18 mouse cellular contexts compared by ENCODE assay signal in the genomic region with DNA sequence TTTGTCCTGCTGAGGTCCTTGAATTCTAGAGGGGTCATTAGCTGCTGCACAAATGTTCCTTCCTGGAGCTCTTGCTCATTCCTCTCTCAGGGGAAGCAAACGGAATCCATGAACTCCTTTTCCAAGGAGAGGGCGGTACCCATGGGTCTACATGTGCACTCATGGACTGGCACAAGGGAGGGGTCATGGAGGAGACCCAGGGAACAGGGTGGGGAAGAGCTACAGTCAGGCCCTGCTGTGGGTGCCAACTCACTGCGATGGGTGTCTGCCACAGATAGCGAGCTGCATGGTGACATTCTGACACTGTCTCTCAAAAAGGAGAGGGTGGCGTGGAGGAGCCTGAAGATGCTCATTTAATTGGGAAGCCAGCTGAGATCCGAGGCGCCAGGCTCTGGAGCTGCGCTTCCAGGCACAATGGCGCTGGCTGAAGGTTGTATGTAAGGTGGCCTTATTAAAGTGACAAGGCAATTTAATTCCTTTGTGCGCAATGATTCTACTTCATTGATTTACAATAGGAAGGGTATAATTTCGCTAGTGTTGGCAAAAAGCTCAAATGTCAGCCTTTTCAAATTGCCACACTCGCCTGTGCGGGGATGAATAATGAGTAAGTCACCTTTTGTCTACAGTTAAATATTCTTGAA. TPM values are rescaled to one million over a fixed set of nuclear protein-coding genes. Genes with fewer than 3 reads are reported as not detected.
DNase-seq lines count a peak whose midpoint lies in the region; ATAC-seq lines count a peak whose summit lies in the region.
"Had no signal": no experiment of that assay in that cellular context is flagged by ENCODE, and none has a peak within 500 bp of the region (broad histone marks: within the 10 kb centered on the region; RNA-seq: fewer than 3 reads in every experiment).

No protein-coding gene starts in this region.

- H3K4me1 ChIP-seq in forebrain, embryonic 15.5 days: peaks cover 17% of the 10 kb centered on the region
- no peaks in the 10 kb centered on the region; the same call in 1 of the 2 replicates for H3K4me1 ChIP-seq in hindbrain, embryonic 16.5 days (ENCODE audit: control insufficient read depth, insufficient read depth, low read depth, low read length)
- H3K4me1 ChIP-seq in kidney, embryonic 14.5 days (ENCODE audit: control insufficient read depth, insufficient read depth, low read length): no peaks in the 10 kb centered on the region
- H3K4me1 ChIP-seq: heart, embryonic 13.5 days; kidney, embryonic 15.5 days had no signal

- peak overlapping the region; percentile 66 for H3K27ac ChIP-seq in forebrain, embryonic 15.5 days (replicated peaks)
- no peak overlapping the region for H3K27ac ChIP-seq in hindbrain, embryonic 16.5 days (ENCODE audit: low read depth, low read length)
- H3K27ac ChIP-seq in kidney, embryonic 14.5 days (ENCODE audit: low read depth, low read length): no peak overlapping the region
- H3K27ac ChIP-seq: heart, embryonic 13.5 days; kidney, embryonic 15.5 days; midbrain, embryonic 12.5 days had no signal

- WGBS in forebrain, embryonic 15.5 days: 22% methylated on average over 13 of the region's 13 CpGs
- WGBS in hindbrain, embryonic 16.5 days: 33% methylated on average over 13 of the region's 13 CpGs
- 79% methylated on average over 13 of the region's 13 CpGs for WGBS in kidney, embryonic 14.5 days

- no peaks in the 10 kb centered on the region for H3K36me3 ChIP-seq in forebrain, embryonic 15.5 days
- no peaks in the 10 kb centered on the region for H3K36me3 ChIP-seq in hindbrain, embryonic 16.5 days (ENCODE audit: control insufficient read depth, insufficient read depth, low read length)
- no peaks in the 10 kb centered on the region for H3K36me3 ChIP-seq in kidney, embryonic 14.5 days (ENCODE audit: control insufficient read depth, insufficient read depth, low read length)
- H3K36me3 ChIP-seq: heart, embryonic 13.5 days; kidney, embryonic 15.5 days; midbrain, embryonic 12.5 days had no signal

- ATAC-seq in forebrain, embryonic 15.5 days (replicated peaks): peak; percentile 83
- 0 out of 2 replicates have a peak, but pooled peaks have one; percentile 17 for ATAC-seq in hindbrain, embryonic 16.5 days
- ATAC-seq in kidney, embryonic 14.5 days (ENCODE audit: low FRiP score, low TSS enrichment): no peak

- H3K9me3 ChIP-seq in forebrain, embryonic 15.5 days: no peaks in the 10 kb centered on the region
- no peaks in the 10 kb centered on the region for H3K9me3 ChIP-seq in hindbrain, embryonic 16.5 days (ENCODE audit: control insufficient read depth, low read length)
- H3K9me3 ChIP-seq in kidney, embryonic 14.5 days (ENCODE audit: control insufficient read depth, low read length): no peaks in the 10 kb centered on the region
- H3K9me3 ChIP-seq: heart, embryonic 13.5 days; kidney, embryonic 15.5 days; midbrain, embryonic 12.5 days had no signal

- peak; percentile 30 for DNase-seq in testis, postnatal 10 days (ENCODE audit: low spot score)
- DNase-seq in testis, postnatal 14 days (ENCODE audit: low spot score): no peak
- DNase-seq in retina, embryonic 14.5 days (ENCODE audit: low spot score): peak; percentile 89
- DNase-seq in right cerebral cortex, adult 18-20 months: no peak
- no peak for DNase-seq in heart, adult 18-20 months
- DNase-seq: cerebellum, adult 11-12 months; gastrocnemius, postnatal 36 days; liver; lung, adult 2 months; right cerebral cortex, postnatal 4 days; thymus, postnatal 36 days had no signal

- H3K9ac ChIP-seq in forebrain, embryonic 15.5 days (replicated peaks): no peak overlapping the region
- H3K9ac ChIP-seq in hindbrain, embryonic 16.5 days (ENCODE audit: low read depth, low read length): no peak overlapping the region
- H3K9ac ChIP-seq in kidney, embryonic 14.5 days (ENCODE audit: low read depth, low read length): no peak overlapping the region
- H3K9ac ChIP-seq: heart, embryonic 13.5 days; kidney, embryonic 15.5 days; midbrain, embryonic 12.5 days had no signal

- no peak overlapping the region for H3K4me3 ChIP-seq in forebrain, embryonic 15.5 days
- H3K4me3 ChIP-seq in hindbrain, embryonic 16.5 days (ENCODE audit: low read length): no peak overlapping the region
- no peak overlapping the region for H3K4me3 ChIP-seq in kidney, embryonic 14.5 days (ENCODE audit: low read length)
- H3K4me3 ChIP-seq: heart, embryonic 13.5 days; kidney, embryonic 15.5 days; midbrain, embryonic 12.5 days had no signal

- no peak overlapping the region for H3K4me2 ChIP-seq in forebrain, embryonic 15.5 days (replicated peaks)
- H3K4me2 ChIP-seq in hindbrain, embryonic 16.5 days (ENCODE audit: low read length): no peak overlapping the region
- no peak overlapping the region for H3K4me2 ChIP-seq in kidney, embryonic 14.5 days (replicated peaks; ENCODE audit: low read depth, low read length)
- H3K4me2 ChIP-seq: heart, embryonic 13.5 days; kidney, embryonic 15.5 days; midbrain, embryonic 12.5 days had no signal

- peaks cover 4% of the 10 kb centered on the region; the same call in 1 of the 2 replicates for H3K27me3 ChIP-seq in forebrain, embryonic 15.5 days
- no peaks in the 10 kb centered on the region for H3K27me3 ChIP-seq in hindbrain, embryonic 16.5 days (replicated peaks; ENCODE audit: control insufficient read depth, insufficient read depth, low read length)
- no peaks in the 10 kb centered on the region for H3K27me3 ChIP-seq in kidney, embryonic 14.5 days (ENCODE audit: control insufficient read depth, insufficient read depth, low read length)
- H3K27me3 ChIP-seq: kidney, embryonic 15.5 days had no signal

RNA-seq across cellular contexts. Expression of gene Tex29, which starts 55.9 kb away (rescaled TPM):
- polyA plus RNA-seq in forebrain, embryonic 15.5 days (2015; fragmentation: Nextera tagmentation; extraction: Ambion mirVana): 0.59 and 1.4 TPM in 2 replicates
- 0.26 and 0.49 TPM in 2 replicates for polyA plus RNA-seq in hindbrain, embryonic 16.5 days (2015; fragmentation: Nextera tagmentation; extraction: Ambion mirVana)
- not detected for total RNA-seq in heart, adult 18-20 months (2021)
- not detected in 2 replicates for polyA plus RNA-seq in kidney, embryonic 14.5 days (2014; fragmentation: Nextera tagmentation; extraction: Ambion mirVana)
- total RNA-seq: gastrocnemius, postnatal 36 days; left cerebral cortex, postnatal 10 days had no signal
- polyA plus RNA-seq: kidney, embryonic 15.5 days; lung, adult 2 months had no signal

Comparison
In these comparisons a context has a peak if more than half of its experiments do, and no peak if none do; other contexts are left out.
1. DNase-seq: peak in testis, postnatal 10 days (single experiment) and retina, embryonic 14.5 days (single experiment); none in testis, postnatal 14 days (single experiment), right cerebral cortex, adult 18-20 months (single experiment) and heart, adult 18-20 months (0 of 2).